Mouse (Mus musculus) liver, postnatal 0 days (tissue): ENCODE measurements at regions not wholly inside any gene's neighbourhood (a gene's known extent, or its start where the extent isn't known, plus 50 kb on each side); places are given as distances from the start of the nearest gene placed in this dataset.

Source experiments
- ATAC-seq: fragments of 200-750 bp; cut with Nextera tagmentation; 2 replicates; pipeline ENCODE4 v1.8.0; 2017; ENCODE audit warnings: mild to moderate bottlenecking, moderate library complexity
- DNase-seq: peaks from one replicate; pipeline ENCODE4 v3.0.0-alpha.2; 2016
- H3K27ac ChIP-seq: fragments of 300-500 bp; sonication (generic); 2 replicates; pipeline ENCODE4 v1.5.1; 2014; ENCODE audit warnings: antibody characterized with exemption, moderate library complexity, mild to moderate bottlenecking, low read depth
- H3K27me3 ChIP-seq: fragments of 300-500 bp; sonication (generic); 2 replicates; pipeline ENCODE4 v1.6.1; 2014; ENCODE audit warnings: low read length, control low read depth, mixed read lengths; ENCODE audit not compliant: insufficient read depth
- H3K36me3 ChIP-seq: fragments of 300-500 bp; sonication (generic); replicated peaks from 2 replicates; pipeline ENCODE4 v1.6.1; 2014; ENCODE audit warnings: mild to moderate bottlenecking, control low read depth, low read length, moderate library complexity, mixed read lengths; ENCODE audit not compliant: insufficient read depth
- H3K4me1 ChIP-seq: fragments of 300-500 bp; sonication (generic); 2 replicates; pipeline ENCODE4 v1.6.1; 2014; ENCODE audit warnings: antibody characterized with exemption, mild to moderate bottlenecking, control low read depth; ENCODE audit not compliant: insufficient read depth
- H3K4me2 ChIP-seq: fragments of 300-500 bp; sonication (generic); 2 replicates; pipeline ENCODE4 v1.6.1; 2014; ENCODE audit warnings: low read depth, mild to moderate bottlenecking, low read length, moderate library complexity, mixed read lengths
- H3K4me3 ChIP-seq: fragments of 300-500 bp; sonication (generic); 2 replicates; pipeline ENCODE4 v1.5.1; 2014; ENCODE audit warnings: low read depth, low read length
- H3K9ac ChIP-seq: fragments of 300-500 bp; sonication (generic); replicated peaks from 2 replicates; pipeline ENCODE4 v1.6.1; 2014; ENCODE audit warnings: mild to moderate bottlenecking, moderate library complexity
- H3K9me3 ChIP-seq: fragments of 300-500 bp; sonication (generic); 2 replicates; pipeline ENCODE4 v1.6.1; 2016; ENCODE audit warnings: mild to moderate bottlenecking, control low read depth, low read length, mixed read lengths
- CTCF ChIP-seq: sonication (generic); IDR thresholded peaks from 2 replicates; pipeline ENCODE4 v1.5.1; 2016; ENCODE audit warnings: antibody characterized with exemption, low read depth
- EP300 ChIP-seq: IDR thresholded peaks from 2 replicates; pipeline ENCODE4 v1.6.1; 2016; ENCODE audit warnings: antibody characterized with exemption, low read depth, mild to moderate bottlenecking
- WGBS: fragments of 180-500 bp; shearing (Covaris S2); extraction: QIAGEN DNeasy Blood & Tissue Kit; methylation state at CpG from one replicate; pipeline ENCODE4 v1.1.7; 2014; ENCODE audit not compliant: insufficient replicate concordance; 5-methylcytosine and 5-hydroxymethylcytosine counted together

DNA sequence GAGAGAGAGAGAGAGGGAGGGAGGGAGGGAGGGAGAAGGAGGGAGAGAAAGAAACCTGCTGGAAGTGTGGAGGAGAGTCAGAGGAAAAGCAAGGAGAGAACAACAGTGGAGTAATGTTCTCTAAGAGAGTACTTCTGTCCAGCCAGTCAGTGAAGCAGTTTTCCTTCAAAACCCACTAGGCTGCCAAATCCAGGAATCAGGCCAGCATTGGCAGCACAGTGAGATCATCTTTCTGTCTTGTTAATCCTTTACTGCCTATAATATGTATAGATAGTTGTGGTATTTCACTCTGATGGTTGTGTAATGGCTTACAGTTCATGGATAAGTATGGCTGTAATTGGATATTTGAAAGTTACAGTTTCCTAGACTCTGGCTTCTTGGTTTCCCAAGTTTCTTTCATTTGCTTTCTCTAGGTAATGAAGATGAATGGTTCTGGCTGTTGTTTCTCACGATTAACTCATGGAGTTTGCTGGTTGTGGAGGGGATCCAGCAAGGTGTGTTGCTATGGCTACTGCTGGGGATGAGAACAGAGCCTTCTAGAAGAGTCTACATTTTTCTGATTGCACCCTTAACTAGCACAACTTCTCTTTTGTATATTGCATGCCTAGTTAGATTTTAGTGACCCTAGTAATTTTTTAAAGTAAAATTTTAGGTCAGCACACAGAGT is 296.7 kb downstream of the Tbc1d1 start:
- DNase-seq (no peak), ATAC-seq (no peak)
- no peaks in the 10 kb centered on the region for H3K4me1 ChIP-seq
- no peak overlapping the region for H3K27ac ChIP-seq
- H3K27me3 ChIP-seq: no peaks in the 10 kb centered on the region
- TF ChIP-seq CTCF: no peak
- no peak for TF ChIP-seq EP300
- H3K9me3 ChIP-seq: no peaks in the 10 kb centered on the region
- 40% methylated on average over 1 of the region's 1 CpGs for WGBS
- H3K4me2 ChIP-seq: no peak overlapping the region
- no peak overlapping the region for H3K9ac ChIP-seq
- no peak overlapping the region for H3K4me3 ChIP-seq
- no peaks in the 10 kb centered on the region for H3K36me3 ChIP-seq

- no peaks in the 10 kb centered on the region for H3K9me3 ChIP-seq
- 64% methylated on average over 5 of the region's 5 CpGs for WGBS
- H3K27me3 ChIP-seq: no peaks in the 10 kb centered on the region
- TF ChIP-seq CTCF (no peak), EP300 (no peak)
- H3K4me3 ChIP-seq: no peak overlapping the region
- DNase-seq (no peak), ATAC-seq (peak; percentile 67)
- H3K4me1 ChIP-seq: 0 out of 2 replicates have a peak, but pooled peaks cover 2% of the 10 kb centered on the region
- no peak overlapping the region for H3K9ac ChIP-seq
- no peak overlapping the region for H3K27ac ChIP-seq
- no peaks in the 10 kb centered on the region for H3K36me3 ChIP-seq
- H3K4me2 ChIP-seq: no peak overlapping the region
Observed at GRCm38 (mm10) chr5:64459807-64460206, 303.7 kb downstream of the Tbc1d1 start.

DNA sequence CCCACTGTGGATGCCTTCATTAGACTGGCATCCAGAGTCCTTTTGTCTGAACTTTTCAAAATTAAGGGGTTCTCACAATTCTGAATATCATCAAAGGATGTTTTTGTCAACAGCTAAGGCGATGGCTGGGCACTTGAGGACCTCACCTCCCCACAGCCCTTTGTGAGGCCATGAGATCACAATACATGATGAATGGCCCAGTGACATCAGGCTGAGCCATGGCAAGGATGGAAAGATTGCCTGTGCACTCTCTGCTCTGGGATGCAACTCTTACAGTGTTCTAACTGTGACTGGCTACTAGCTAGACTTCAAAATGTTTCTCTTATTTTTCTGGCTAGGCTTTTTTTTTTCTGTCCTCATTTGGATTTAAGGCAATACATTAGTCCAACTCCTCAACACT is 304.8 kb downstream of the Tbc1d1 start:
- H3K4me3 ChIP-seq: no peak overlapping the region
- WGBS: 71% methylated on average over 1 of the region's 1 CpGs
- DNase-seq (no peak), ATAC-seq (no peak)
- H3K27me3 ChIP-seq: no peaks in the 10 kb centered on the region
- no peaks in the 10 kb centered on the region for H3K36me3 ChIP-seq
- TF ChIP-seq EP300 (no peak), CTCF (no peak)
- H3K4me1 ChIP-seq: 0 out of 2 replicates have a peak, but pooled peaks cover 2% of the 10 kb centered on the region
- no peak overlapping the region for H3K27ac ChIP-seq
- no peak overlapping the region for H3K4me2 ChIP-seq
- no peaks in the 10 kb centered on the region for H3K9me3 ChIP-seq
- H3K9ac ChIP-seq: no peak overlapping the region

DNA sequence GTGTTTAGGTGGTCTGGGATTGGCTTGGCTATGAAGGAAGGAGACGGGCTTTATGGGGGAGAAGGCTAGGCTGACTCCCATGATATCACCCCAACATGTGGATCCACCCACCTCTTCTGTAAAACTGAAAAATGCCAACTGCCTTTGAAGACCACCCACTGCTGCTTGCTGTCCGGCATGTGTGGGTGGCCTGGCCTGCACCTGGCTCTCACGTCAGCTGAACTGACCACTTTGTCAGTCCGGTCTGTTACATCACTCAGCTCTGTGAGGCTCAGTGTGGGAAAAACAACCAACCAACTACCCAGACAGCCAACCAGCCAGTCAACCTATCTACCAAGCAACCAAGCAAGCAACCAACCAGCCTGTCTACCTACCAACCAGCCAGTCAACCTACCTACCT is 305.5 kb downstream of the Tbc1d1 start:
- ATAC-seq: no peak
- DNase-seq: no peak
- 84% methylated on average over 4 of the region's 4 CpGs for whole genome bisulfite sequencing

GRCm38 (mm10) chr5:64462411-64462810 is 306.3 kb downstream of the Tbc1d1 start:
- Histone ChIP-seq H3K9me3 (no peaks in the 10 kb centered on the region), H3K4me1 (0 out of 2 replicates have a peak, but pooled peaks cover 2% of the 10 kb centered on the region), H3K9ac (no peak overlapping the region), H3K4me3 (no peak overlapping the region), H3K27me3 (no peaks in the 10 kb centered on the region), H3K36me3 (no peaks in the 10 kb centered on the region), H3K4me2 (no peak overlapping the region), H3K27ac (no peak overlapping the region)
- ATAC-seq (no peak), DNase-seq (no peak)
- WGBS: 66% methylated on average over 3 of the region's 3 CpGs
- TF ChIP-seq EP300: no peak
- TF ChIP-seq CTCF: no peak

More for the DNA sequence above, 305.5 kb downstream of the Tbc1d1 start:
- Histone ChIP-seq H3K9me3 (no peaks in the 10 kb centered on the region), H3K4me3 (no peak overlapping the region), H3K27ac (no peak overlapping the region), H3K36me3 (no peaks in the 10 kb centered on the region), H3K9ac (no peak overlapping the region), H3K4me1 (0 out of 2 replicates have a peak, but pooled peaks cover 2% of the 10 kb centered on the region), H3K4me2 (no peak overlapping the region), H3K27me3 (no peaks in the 10 kb centered on the region)
- TF ChIP-seq EP300: no peak
- no peak for TF ChIP-seq CTCF

GRCm38 (mm10) chr5:64463570-64463969 is 307.5 kb downstream of the Tbc1d1 start:
- Histone ChIP-seq H3K27ac (no peak overlapping the region), H3K4me3 (no peak overlapping the region), H3K36me3 (no peaks in the 10 kb centered on the region), H3K9ac (no peak overlapping the region), H3K4me1 (0 out of 2 replicates have a peak, but pooled peaks cover 2% of the 10 kb centered on the region), H3K9me3 (no peaks in the 10 kb centered on the region), H3K27me3 (no peaks in the 10 kb centered on the region), H3K4me2 (no peak overlapping the region)
- WGBS: 68% methylated on average over 5 of the region's 5 CpGs
- ATAC-seq: no peak
- TF ChIP-seq EP300: no peak
- TF ChIP-seq CTCF: no peak
- no peak for DNase-seq

- 92% methylated on average over 3 of the region's 3 CpGs for WGBS
- H3K4me3 ChIP-seq: no peak overlapping the region
- no peaks in the 10 kb centered on the region for H3K4me1 ChIP-seq
- H3K9me3 ChIP-seq: no peaks in the 10 kb centered on the region
- H3K27me3 ChIP-seq: no peaks in the 10 kb centered on the region
- H3K27ac ChIP-seq: no peak overlapping the region
- no peaks in the 10 kb centered on the region for H3K36me3 ChIP-seq
- TF ChIP-seq CTCF: no peak
- TF ChIP-seq EP300: no peak
- no peak for ATAC-seq
- no peak overlapping the region for H3K9ac ChIP-seq
- no peak for DNase-seq
- H3K4me2 ChIP-seq: no peak overlapping the region
Observed at GRCm38 (mm10) chr5:64466320-64466719, 310.2 kb downstream of the Tbc1d1 start.
